Mouse (Mus musculus): Measurements from ENCODE around the gene Nup98.

DNA sequence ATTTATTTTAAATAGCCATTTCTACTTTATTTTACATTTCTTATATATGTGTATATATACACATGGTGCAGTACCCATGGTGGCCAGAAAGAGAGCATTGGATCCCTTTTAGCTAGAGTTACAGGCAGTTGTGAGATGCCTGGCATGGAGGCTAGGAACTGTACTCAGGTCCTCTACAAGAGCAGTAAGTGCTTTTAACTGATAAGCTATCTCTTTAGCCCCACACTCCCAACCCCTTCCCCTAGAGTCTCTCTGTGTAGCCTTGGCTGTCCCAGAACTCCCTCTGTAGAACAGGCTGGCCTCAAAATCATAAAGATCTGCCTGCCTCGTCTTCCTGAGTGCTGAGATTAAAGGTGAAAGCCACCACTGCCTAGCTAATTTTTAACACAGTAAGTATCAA, 4.3 kb downstream of the Nup98 start:
- TF ChIP-seq POLR2AphosphoS2 (IDR thresholded peaks at IDR 0.05; ENCODE audit: insufficient read length, low read depth) (no peak), E2F4 (IDR thresholded peaks at IDR 0.05; ENCODE audit: insufficient read depth) (no peak), TCF12 (IDR thresholded peaks at IDR 0.05; ENCODE audit: insufficient read depth, poor library complexity, severe bottlenecking) (no peak), MAX (IDR thresholded peaks at IDR 0.05; ENCODE audit: low read depth) (no peak), POLR2A (IDR thresholded peaks at IDR 0.05; ENCODE audit: insufficient read length, low read depth) (no peak), USF1 (IDR thresholded peaks at IDR 0.05; ENCODE audit: low read depth) (no peak), MYOD1 (IDR thresholded peaks at IDR 0.05; ENCODE audit: control insufficient read depth in 1 of 3, insufficient read length in 2 of 3, low read depth in 2 of 3) (no peak), REST (IDR thresholded peaks at IDR 0.05; ENCODE audit: insufficient read depth, insufficient read length) (no peak), CEBPB (IDR thresholded peaks at IDR 0.05; ENCODE audit: insufficient read depth, poor library complexity, severe bottlenecking) (no peak), TCF3 (IDR thresholded peaks at IDR 0.05; ENCODE audit: insufficient read length, low read depth) (no peak), MYOG (IDR thresholded peaks at IDR 0.05; ENCODE audit: control insufficient read depth in 1 of 3, insufficient read depth in 1 of 3, insufficient read length in 2 of 3, low read depth in 2 of 3) (no peak), SRF (IDR thresholded peaks at IDR 0.05; ENCODE audit: control insufficient read depth, insufficient read length, low read depth) (no peak)
